Mouse (Mus musculus) kidney, embryonic 14.5 days (tissue): ENCODE data around the gene Cdcp2. TPM values are rescaled to one million over a fixed set of nuclear protein-coding genes. Genes with fewer than 3 reads are reported as not detected.
A peak's percentile ranks its signal among the peaks of the same experiment; 100 is the strongest.

Source experiments
- ATAC-seq: fragments of 200-750 bp; cut with Nextera tagmentation; 2 replicates; pipeline ENCODE4 v1.8.0; 2017; ENCODE audit warnings: moderate number of reproducible peaks, mild to moderate bottlenecking, moderate TSS enrichment, moderate library complexity; ENCODE audit not compliant: low FRiP score, low TSS enrichment
- H3K27ac ChIP-seq: fragments of 300-500 bp; sonication (generic); 2 replicates; pipeline ENCODE4 v1.5.1; 2014; ENCODE audit warnings: low read depth, mild to moderate bottlenecking, low read length, moderate library complexity, mixed read lengths
- H3K27me3 ChIP-seq: fragments of 300-500 bp; sonication (generic); 2 replicates; pipeline ENCODE4 v1.6.1; 2014; ENCODE audit warnings: mild to moderate bottlenecking, low read length; ENCODE audit not compliant: control insufficient read depth, insufficient read depth
- H3K36me3 ChIP-seq: fragments of 300-500 bp; sonication (generic); 2 replicates; pipeline ENCODE4 v1.6.1; 2014; ENCODE audit warnings: low read length, mixed read lengths; ENCODE audit not compliant: control insufficient read depth, insufficient read depth
- H3K4me1 ChIP-seq: fragments of 300-500 bp; sonication (generic); 2 replicates; pipeline ENCODE4 v1.6.1; 2014; ENCODE audit warnings: low read length, mixed read lengths; ENCODE audit not compliant: control insufficient read depth, insufficient read depth
- H3K4me2 ChIP-seq: fragments of 300-500 bp; sonication (generic); replicated peaks from 2 replicates; pipeline ENCODE4 v1.6.1; 2014; ENCODE audit warnings: low read depth, mild to moderate bottlenecking, low read length
- H3K4me3 ChIP-seq: fragments of 300-500 bp; sonication (generic); 2 replicates; pipeline ENCODE4 v1.5.1; 2014; ENCODE audit warnings: mild to moderate bottlenecking, low read length
- H3K9ac ChIP-seq: fragments of 300-500 bp; sonication (generic); 2 replicates; pipeline ENCODE4 v1.6.1; 2014; ENCODE audit warnings: low read depth, mild to moderate bottlenecking, low read length, moderate library complexity
- H3K9me3 ChIP-seq: fragments of 300-500 bp; sonication (generic); 2 replicates; pipeline ENCODE4 v1.6.1; 2016; ENCODE audit warnings: low read length; ENCODE audit not compliant: control insufficient read depth
- WGBS: fragments of 180-500 bp; shearing (Covaris S2); extraction: QIAGEN DNeasy Blood & Tissue Kit; methylation state at CpG from one replicate; pipeline ENCODE4 v1.1.7; 2014; 5-methylcytosine and 5-hydroxymethylcytosine counted together
- polyA plus RNA-seq: library from polyadenylated mRNA; unstranded; fragments of >200 nt; fragmentation: Nextera tagmentation; extraction: Ambion mirVana; gene quantifications from 2 replicates; pipeline ENCODE4 v1.2.1, GENCODE M21; 2014

Cdcp2 gene
- polyA plus RNA-seq, 1 experiment from 2014 or later = 0.12 TPM

- no peak for ATAC-seq
- no peak overlapping the region for H3K9ac ChIP-seq
- H3K9me3 ChIP-seq = no peaks in the 10 kb centered on the region
- peaks cover 6% of the 10 kb centered on the region for H3K4me1 ChIP-seq
- H3K36me3 ChIP-seq = peaks cover 54% of the 10 kb centered on the region
- no peaks in the 10 kb centered on the region for H3K27me3 ChIP-seq
- no peak overlapping the region for H3K27ac ChIP-seq
- H3K4me3 ChIP-seq = no peak overlapping the region
- 92% methylated on average over 3 of the region's 3 CpGs for WGBS
- H3K4me2 ChIP-seq = no peak overlapping the region
These were observed 33.5 kb upstream of the Cdcp2 start for GRCm38 (mm10) chr4:107063214-107063613.

GRCm38 (mm10) chr4:107064394-107065098, 32.1 kb upstream of the Cdcp2 start:
- H3K27ac ChIP-seq = no peak overlapping the region
- WGBS = 87% methylated on average over 5 of the region's 5 CpGs
- no peaks in the 10 kb centered on the region for H3K9me3 ChIP-seq
- peaks cover 6% of the 10 kb centered on the region for H3K4me1 ChIP-seq
- H3K4me2 ChIP-seq = no peak overlapping the region
- no peak overlapping the region for H3K4me3 ChIP-seq
- peaks cover 41% of the 10 kb centered on the region for H3K36me3 ChIP-seq
- no peaks in the 10 kb centered on the region for H3K27me3 ChIP-seq
- ATAC-seq = no peak
- no peak overlapping the region for H3K9ac ChIP-seq

- Histone ChIP-seq H3K27me3 (no peaks in the 10 kb centered on the region), H3K4me3 (peak within 1 kb of the TSS; percentile 95), H3K4me2 (peak within 1 kb of the TSS; percentile 87), H3K36me3 (peaks cover 24% of the 10 kb centered on the region), H3K9ac (peak within 1 kb of the TSS; percentile 88), H3K4me1 (peaks cover 6% of the 10 kb centered on the region), H3K27ac (peak within 1 kb of the TSS; percentile 76; the same call in 1 of the 2 replicates), H3K9me3 (no peaks in the 10 kb centered on the region)
- peak; percentile 99 for ATAC-seq
- under 1% methylated on average over 60 of the region's 60 CpGs for WGBS
These were observed 30.2 kb upstream of the Cdcp2 start, which contains the start of the genes Mrpl37 and Cyb5rl for GRCm38 (mm10) chr4:107066252-107067124. Gene Mrpl37, minus strand, starts transcription at chr4:107066868. Gene Cyb5rl, plus strand, starts transcription at chr4:107066988.

GRCm38 (mm10) chr4:107067151-107067840, 29.4 kb upstream of the Cdcp2 start:
- no peaks in the 10 kb centered on the region for H3K9me3 ChIP-seq
- ATAC-seq = peak; percentile 22
- 5% methylated on average over 33 of the region's 33 CpGs for whole genome bisulfite sequencing
- peaks cover 6% of the 10 kb centered on the region for H3K4me1 ChIP-seq
- peaks cover 18% of the 10 kb centered on the region for H3K36me3 ChIP-seq
- peak overlapping the region; percentile 88 for H3K9ac ChIP-seq
- H3K27me3 ChIP-seq = no peaks in the 10 kb centered on the region
- peak overlapping the region; percentile 95 for H3K4me3 ChIP-seq
- H3K27ac ChIP-seq = no peak overlapping the region
- H3K4me2 ChIP-seq = peak overlapping the region; percentile 87

GRCm38 (mm10) chr4:107072343-107072742, 24.3 kb upstream of the Cdcp2 start:
- Histone ChIP-seq H3K27ac (no peak overlapping the region), H3K9me3 (no peaks in the 10 kb centered on the region), H3K36me3 (no peaks in the 10 kb centered on the region), H3K27me3 (no peaks in the 10 kb centered on the region), H3K4me1 (no peaks in the 10 kb centered on the region), H3K4me2 (no peak overlapping the region), H3K9ac (no peak overlapping the region), H3K4me3 (no peak overlapping the region)
- 74% methylated on average over 9 of the region's 9 CpGs for WGBS
- no peak for ATAC-seq

- WGBS = 74% methylated on average over 5 of the region's 5 CpGs
- no peak overlapping the region for H3K27ac ChIP-seq
- no peak for ATAC-seq
These were observed 21.2 kb upstream of the Cdcp2 start for GRCm38 (mm10) chr4:107075456-107075855.

GRCm38 (mm10) chr4:107078894-107079293, 17.8 kb upstream of the Cdcp2 start:
- Histone ChIP-seq H3K27me3 (no peaks in the 10 kb centered on the region), H3K4me2 (no peak overlapping the region), H3K9ac (no peak overlapping the region), H3K9me3 (no peaks in the 10 kb centered on the region), H3K4me1 (peaks cover 6% of the 10 kb centered on the region; the same call in 1 of the 2 replicates), H3K36me3 (no peaks in the 10 kb centered on the region), H3K27ac (no peak overlapping the region), H3K4me3 (no peak overlapping the region)
- WGBS = 81% methylated on average over 3 of the region's 4 CpGs
- ATAC-seq = no peak

More at GRCm38 (mm10) chr4:107075456-107075855, 21.2 kb upstream of the Cdcp2 start:
- H3K4me3 ChIP-seq = no peak overlapping the region
- no peaks in the 10 kb centered on the region for H3K27me3 ChIP-seq
- no peaks in the 10 kb centered on the region for H3K9me3 ChIP-seq
- H3K36me3 ChIP-seq = no peaks in the 10 kb centered on the region
- H3K9ac ChIP-seq = no peak overlapping the region
- no peaks in the 10 kb centered on the region for H3K4me1 ChIP-seq
- H3K4me2 ChIP-seq = no peak overlapping the region

- Histone ChIP-seq H3K4me1 (peaks cover 12% of the 10 kb centered on the region; the same call in 1 of the 2 replicates), H3K27me3 (no peaks in the 10 kb centered on the region), H3K4me2 (no peak overlapping the region), H3K4me3 (no peak overlapping the region), H3K9me3 (no peaks in the 10 kb centered on the region), H3K27ac (no peak overlapping the region), H3K9ac (no peak overlapping the region), H3K36me3 (no peaks in the 10 kb centered on the region)
- ATAC-seq = no peak
These were observed 17.0 kb upstream of the Cdcp2 start for GRCm38 (mm10) chr4:107079716-107080115.
